Mouse (Mus musculus) stomach, postnatal 0 days (tissue): ENCODE data around the gene Zfp316. TPM values are rescaled to one million over a fixed set of nuclear protein-coding genes. Genes with fewer than 3 reads are reported as not detected.

ENCODE experiments used
- ATAC-seq: fragments of 200-750 bp; cut with Nextera tagmentation; 2 replicates; pipeline ENCODE4 v1.8.0; 2017; ENCODE audit not compliant: low FRiP score, low TSS enrichment
- DNase-seq: peaks from one replicate; pipeline ENCODE4 v3.0.0-alpha.2; 2016; ENCODE audit warnings: low spot score
- H3K27ac ChIP-seq: fragments of 300-500 bp; sonication (generic); replicated peaks from 2 replicates; pipeline ENCODE4 v1.5.1; 2014; ENCODE audit warnings: mild to moderate bottlenecking, control low read depth
- H3K27me3 ChIP-seq: fragments of 300-500 bp; sonication (generic); 2 replicates; pipeline ENCODE4 v1.6.1; 2014; ENCODE audit warnings: low read length; ENCODE audit not compliant: control insufficient read depth, insufficient read depth
- H3K36me3 ChIP-seq: fragments of 300-500 bp; sonication (generic); 2 replicates; pipeline ENCODE4 v1.6.1; 2014; ENCODE audit warnings: low read length, mixed read lengths; ENCODE audit not compliant: control insufficient read depth, insufficient read depth
- H3K4me1 ChIP-seq: fragments of 300-500 bp; sonication (generic); replicated peaks from 2 replicates; pipeline ENCODE4 v1.6.1; 2014; ENCODE audit warnings: antibody characterized with exemption; ENCODE audit not compliant: control insufficient read depth, insufficient read depth
- H3K4me2 ChIP-seq: fragments of 300-500 bp; sonication (generic); replicated peaks from 2 replicates; pipeline ENCODE4 v1.6.1; 2014; ENCODE audit warnings: low read depth, mild to moderate bottlenecking, control low read depth, moderate library complexity
- H3K4me3 ChIP-seq: fragments of 300-500 bp; sonication (generic); 2 replicates; pipeline ENCODE4 v1.5.1; 2014; ENCODE audit warnings: low read depth, low read length, control low read depth
- H3K9ac ChIP-seq: fragments of 300-500 bp; sonication (generic); 2 replicates; pipeline ENCODE4 v1.6.1; 2014; ENCODE audit warnings: mild to moderate bottlenecking, low read length, control low read depth, mixed read lengths
- H3K9me3 ChIP-seq: fragments of 300-500 bp; sonication (generic); 2 replicates; pipeline ENCODE4 v1.6.1; 2016; ENCODE audit warnings: low read length; ENCODE audit not compliant: control insufficient read depth
- CTCF ChIP-seq: IDR thresholded peaks from 2 replicates; pipeline ENCODE4 v1.5.1; 2016; ENCODE audit warnings: antibody characterized with exemption, low read depth, mild to moderate bottlenecking, moderate library complexity
- EP300 ChIP-seq: optimal IDR thresholded peaks from 2 replicates; pipeline ENCODE3; 2016; ENCODE audit warnings: antibody characterized with exemption
- WGBS: fragments of 180-500 bp; shearing (Covaris S2); extraction: QIAGEN DNeasy Blood & Tissue Kit; methylation state at CpG from one replicate; pipeline ENCODE4 v1.1.7; 2014; 5-methylcytosine and 5-hydroxymethylcytosine counted together
- polyA plus RNA-seq: library from polyadenylated mRNA; unstranded; fragments of >200 nt; fragmentation: Nextera tagmentation; extraction: Ambion mirVana; gene quantifications from 2 replicates; pipeline ENCODE4 v1.2.1, GENCODE M21; 2015

Gene Zfp316
- polyA plus RNA-seq, 1 experiment from 2014 or later = 1.4 TPM

GRCm38 (mm10) chr5:143299686-143300085, 29.9 kb upstream of the Zfp316 start:
- no peaks in the 10 kb centered on the region for H3K27me3 ChIP-seq
- H3K36me3 ChIP-seq = peaks cover 14% of the 10 kb centered on the region
- ATAC-seq (no peak), DNase-seq (peak; percentile 67)
- no peaks in the 10 kb centered on the region for H3K9me3 ChIP-seq
- no peak overlapping the region for H3K9ac ChIP-seq
- H3K27ac ChIP-seq = no peak overlapping the region
- no peak overlapping the region for H3K4me3 ChIP-seq
- no peaks in the 10 kb centered on the region for H3K4me1 ChIP-seq
- WGBS = 92% methylated on average over 4 of the region's 4 CpGs
- H3K4me2 ChIP-seq = no peak overlapping the region
- TF ChIP-seq EP300 = no peak
- TF ChIP-seq CTCF = peak; percentile 83

GRCm38 (mm10) chr5:143298391-143298790, 28.6 kb upstream of the Zfp316 start:
- ATAC-seq (no peak), DNase-seq (no peak)
- Histone ChIP-seq H3K9ac (no peak overlapping the region), H3K9me3 (no peaks in the 10 kb centered on the region), H3K36me3 (peaks cover 11% of the 10 kb centered on the region), H3K4me1 (0 out of 2 replicates have a peak, but pooled peaks cover 4% of the 10 kb centered on the region), H3K27me3 (peaks cover 1% of the 10 kb centered on the region; the same call in 1 of the 2 replicates), H3K4me3 (no peak overlapping the region), H3K27ac (no peak overlapping the region), H3K4me2 (no peak overlapping the region)
- peak; percentile 50 for TF ChIP-seq CTCF
- TF ChIP-seq EP300 = no peak
- WGBS = 93% methylated on average over 7 of the region's 7 CpGs

GRCm38 (mm10) chr5:143297986-143298385, 28.2 kb upstream of the Zfp316 start:
- Histone ChIP-seq H3K27ac (no peak overlapping the region), H3K4me3 (no peak overlapping the region), H3K4me2 (no peak overlapping the region), H3K4me1 (0 out of 2 replicates have a peak, but pooled peaks cover 5% of the 10 kb centered on the region), H3K36me3 (peaks cover 11% of the 10 kb centered on the region), H3K27me3 (peaks cover 3% of the 10 kb centered on the region; the same call in 1 of the 2 replicates), H3K9me3 (no peaks in the 10 kb centered on the region), H3K9ac (no peak overlapping the region)
- ATAC-seq (no peak), DNase-seq (no peak)
- 78% methylated on average over 9 of the region's 9 CpGs for WGBS
- TF ChIP-seq CTCF (no peak), EP300 (no peak)

- WGBS = 58% methylated on average over 2 of the region's 2 CpGs
- Histone ChIP-seq H3K4me1 (0 out of 2 replicates have a peak, but pooled peaks cover 5% of the 10 kb centered on the region), H3K9ac (no peak overlapping the region), H3K27ac (no peak overlapping the region), H3K4me3 (no peak overlapping the region), H3K9me3 (no peaks in the 10 kb centered on the region), H3K27me3 (peaks cover 5% of the 10 kb centered on the region; the same call in 1 of the 2 replicates), H3K4me2 (no peak overlapping the region), H3K36me3 (peaks cover 5% of the 10 kb centered on the region; the same call in 1 of the 2 replicates)
- no peak for DNase-seq
- TF ChIP-seq CTCF (no peak), EP300 (no peak)
- no peak for ATAC-seq
These were observed 25.5 kb upstream of the Zfp316 start for GRCm38 (mm10) chr5:143295330-143295729.

GRCm38 (mm10) chr5:143294862-143295261, 25.0 kb upstream of the Zfp316 start:
- H3K9me3 ChIP-seq = no peaks in the 10 kb centered on the region
- no peak overlapping the region for H3K27ac ChIP-seq
- 0 out of 2 replicates have a peak, but pooled peaks cover 5% of the 10 kb centered on the region for H3K4me1 ChIP-seq
- peaks cover 5% of the 10 kb centered on the region; the same call in 1 of the 2 replicates for H3K27me3 ChIP-seq
- no peak for ATAC-seq
- H3K9ac ChIP-seq = no peak overlapping the region
- H3K36me3 ChIP-seq = peaks cover under 1% of the 10 kb centered on the region; the same call in 1 of the 2 replicates
- H3K4me3 ChIP-seq = no peak overlapping the region
- TF ChIP-seq EP300 (no peak), CTCF (peak; percentile 52)
- H3K4me2 ChIP-seq = no peak overlapping the region
- WGBS = 85% methylated on average over 3 of the region's 3 CpGs
- no peak for DNase-seq

GRCm38 (mm10) chr5:143293404-143293803, 23.6 kb upstream of the Zfp316 start, which contains the start of gene Zfp853:
Gene Zfp853 (minus strand): TSS chr5:143293623.
- Histone ChIP-seq H3K36me3 (no peaks in the 10 kb centered on the region), H3K27me3 (peaks cover 12% of the 10 kb centered on the region; the same call in 1 of the 2 replicates), H3K9ac (peak within 1 kb of the TSS; percentile 59), H3K4me2 (peak within 1 kb of the TSS; percentile 75), H3K4me3 (peak within 1 kb of the TSS; percentile 47), H3K4me1 (0 out of 2 replicates have a peak, but pooled peaks cover 5% of the 10 kb centered on the region), H3K9me3 (no peaks in the 10 kb centered on the region), H3K27ac (no peak within 1 kb of the TSS)
- WGBS = 2% methylated on average over 26 of the region's 38 CpGs
- TF ChIP-seq CTCF (no peak), EP300 (no peak)
- DNase-seq (no peak), ATAC-seq (0 out of 2 replicates have a peak, but pooled peaks have one; percentile 16)
